Mouse (Mus musculus): Measurements from ENCODE around the gene Gm38119. TPM values are rescaled to one million over a fixed set of nuclear protein-coding genes. Genes with fewer than 3 reads are reported as not detected.
"Not testable (repeated sequence)": the region's sequence is repeated elsewhere in the genome, so short reads cannot be mapped to it uniquely, and the experiment has no call there.

The Gm38119 gene
- polyA plus RNA-seq, 1 experiment from 2014 or later: not detected

DNA sequence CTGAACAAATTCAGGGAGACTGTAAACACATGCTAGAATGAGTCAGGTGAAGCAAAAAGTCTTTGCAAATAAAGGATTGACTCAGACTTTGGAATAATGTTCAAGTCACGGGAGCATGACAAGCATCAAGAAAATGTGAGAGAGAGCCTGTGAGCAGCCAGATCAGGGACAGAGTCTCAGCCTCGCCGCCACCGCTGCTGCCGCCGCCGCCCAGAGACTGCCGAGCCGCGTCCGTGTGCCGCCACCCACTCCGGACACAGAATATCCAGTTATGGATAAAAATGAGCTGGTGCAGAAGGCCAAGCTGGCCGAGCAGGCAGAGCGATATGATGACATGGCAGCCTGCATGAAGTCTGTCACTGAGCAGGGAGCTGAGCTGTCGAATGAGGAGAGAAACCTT, 49.7 kb downstream of the Gm38119 start:
- H3K27ac ChIP-seq (ENCODE audit: poor library complexity, severe bottlenecking); H3K36me3 ChIP-seq; H3K9me3 ChIP-seq (replicated peaks); H3K27me3 ChIP-seq (replicated peaks); H3K4me1 ChIP-seq (replicated peaks); ATAC-seq (ENCODE audit: insufficient number of reproducible peaks, low FRiP score); H3K4me3 ChIP-seq; H3K9ac ChIP-seq: not testable (repeated sequence)
- H3K4me2 ChIP-seq: peak overlapping the region; percentile 16; the same call in 1 of the 2 replicates
- WGBS: 58% methylated on average over 16 of the region's 16 CpGs

Other genes with a start within 250 kb of the Gm38119 start
- not detected in 2 replicates for gene Sprr4, start 238.6 kb downstream of the Gm38119 start, polyA plus RNA-seq (2016; fragmentation: Nextera tagmentation; extraction: Ambion mirVana)
- not detected in 2 replicates for gene 2310046K23Rik, start 204.6 kb downstream of the Gm38119 start, polyA plus RNA-seq (2016; fragmentation: Nextera tagmentation; extraction: Ambion mirVana)
- not detected in 2 replicates for gene Ivl, start 165.4 kb downstream of the Gm38119 start, polyA plus RNA-seq (2016; fragmentation: Nextera tagmentation; extraction: Ambion mirVana)
- not detected in 2 replicates for gene Smcp, start 150.1 kb downstream of the Gm38119 start, polyA plus RNA-seq (2016; fragmentation: Nextera tagmentation; extraction: Ambion mirVana)
- not detected in 2 replicates for gene 2210017I01Rik, start 131.6 kb downstream of the Gm38119 start, polyA plus RNA-seq (2016; fragmentation: Nextera tagmentation; extraction: Ambion mirVana)
- not detected in 2 replicates for gene Lce6a, start 117.4 kb downstream of the Gm38119 start, polyA plus RNA-seq (2016; fragmentation: Nextera tagmentation; extraction: Ambion mirVana)
- not detected in 2 replicates for gene Lce1a1, start 90.8 kb downstream of the Gm38119 start, polyA plus RNA-seq (2016; fragmentation: Nextera tagmentation; extraction: Ambion mirVana)
- not detected in 2 replicates for gene Lce1b, start 82.2 kb downstream of the Gm38119 start, polyA plus RNA-seq (2016; fragmentation: Nextera tagmentation; extraction: Ambion mirVana)
- gene Lce1a2, start 68.8 kb downstream of the Gm38119 start, polyA plus RNA-seq (2016; fragmentation: Nextera tagmentation; extraction: Ambion mirVana): not detected in 2 replicates
- not detected in 2 replicates for gene Lce1c, start 59.8 kb downstream of the Gm38119 start, polyA plus RNA-seq (2016; fragmentation: Nextera tagmentation; extraction: Ambion mirVana)
- not detected in 2 replicates for gene Lce1d, start 51.9 kb downstream of the Gm38119 start, polyA plus RNA-seq (2016; fragmentation: Nextera tagmentation; extraction: Ambion mirVana)
- gene Lce1e, start 30.0 kb downstream of the Gm38119 start, polyA plus RNA-seq (2016; fragmentation: Nextera tagmentation; extraction: Ambion mirVana): not detected in 2 replicates
- not detected in 2 replicates for gene Lce1f, start 18.7 kb downstream of the Gm38119 start, polyA plus RNA-seq (2016; fragmentation: Nextera tagmentation; extraction: Ambion mirVana)
- gene Lce1g, start 13.2 kb upstream of the Gm38119 start, polyA plus RNA-seq (2016; fragmentation: Nextera tagmentation; extraction: Ambion mirVana): not detected in 2 replicates
- not detected in 2 replicates for gene Lce1h, start 26.0 kb upstream of the Gm38119 start, polyA plus RNA-seq (2016; fragmentation: Nextera tagmentation; extraction: Ambion mirVana)
- not detected in 2 replicates for gene Lce1i, start 39.8 kb upstream of the Gm38119 start, polyA plus RNA-seq (2016; fragmentation: Nextera tagmentation; extraction: Ambion mirVana)
- gene Lce1j, start 51.4 kb upstream of the Gm38119 start, polyA plus RNA-seq (2016; fragmentation: Nextera tagmentation; extraction: Ambion mirVana): not detected in 2 replicates
- gene Lce1k, start 68.8 kb upstream of the Gm38119 start, polyA plus RNA-seq (2016; fragmentation: Nextera tagmentation; extraction: Ambion mirVana): not detected in 2 replicates
- gene Kprp, start 88.2 kb upstream of the Gm38119 start, polyA plus RNA-seq (2016; fragmentation: Nextera tagmentation; extraction: Ambion mirVana): not detected in 2 replicates
- not detected in 2 replicates for gene Lce1l, start 112.2 kb upstream of the Gm38119 start, polyA plus RNA-seq (2016; fragmentation: Nextera tagmentation; extraction: Ambion mirVana)
- gene 2310050C09Rik, start 131.1 kb upstream of the Gm38119 start, polyA plus RNA-seq (2016; fragmentation: Nextera tagmentation; extraction: Ambion mirVana): not detected in 2 replicates
- not detected in 2 replicates for gene Lce3a, start 187.1 kb upstream of the Gm38119 start, polyA plus RNA-seq (2016; fragmentation: Nextera tagmentation; extraction: Ambion mirVana)
- not detected in 2 replicates for gene Lce3b, start 193.9 kb upstream of the Gm38119 start, polyA plus RNA-seq (2016; fragmentation: Nextera tagmentation; extraction: Ambion mirVana)
- not detected in 2 replicates for gene Lce3c, start 205.4 kb upstream of the Gm38119 start, polyA plus RNA-seq (2016; fragmentation: Nextera tagmentation; extraction: Ambion mirVana)
- not detected in 2 replicates for gene Lce3d, start 218.3 kb upstream of the Gm38119 start, polyA plus RNA-seq (2016; fragmentation: Nextera tagmentation; extraction: Ambion mirVana)
- gene Lce3e, start 228.0 kb upstream of the Gm38119 start, polyA plus RNA-seq (2016; fragmentation: Nextera tagmentation; extraction: Ambion mirVana): not detected in 2 replicates

Measured in heart, embryonic 12.5 days (tissue).